Mouse (Mus musculus) thymus, postnatal 14 days (tissue): ENCODE results near the gene Cacng3.

Experiments used
- DNase-seq: peaks from one replicate; pipeline ENCODE4 v3.0.0; 2021

Cacng3 gene

DNA sequence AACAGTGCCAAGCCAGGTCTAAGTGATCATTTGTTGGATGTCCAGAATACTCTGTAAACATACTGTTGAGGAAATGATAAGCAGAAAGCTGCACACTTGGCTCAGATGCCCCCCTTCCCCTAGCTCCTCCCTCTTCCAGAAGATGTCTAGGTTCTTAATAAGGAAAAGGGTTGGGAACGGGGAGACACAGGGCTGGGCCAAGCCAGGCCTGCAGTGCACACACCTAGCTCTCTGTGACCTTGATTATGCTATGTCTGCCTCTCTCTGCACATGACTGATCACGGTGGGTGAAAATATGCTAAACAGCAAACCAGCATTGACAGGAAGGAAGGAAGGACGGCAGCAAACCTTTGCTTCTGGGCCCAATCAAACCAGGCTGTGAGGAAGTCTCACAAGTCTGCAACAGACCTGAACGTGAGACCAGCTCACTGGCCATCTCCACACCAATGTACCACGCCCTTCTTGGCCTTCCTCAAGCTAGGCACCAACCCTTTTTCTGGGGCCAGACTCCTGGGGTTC is 53.1 kb downstream of the Cacng3 start:
- no peak for DNase-seq

DNA sequence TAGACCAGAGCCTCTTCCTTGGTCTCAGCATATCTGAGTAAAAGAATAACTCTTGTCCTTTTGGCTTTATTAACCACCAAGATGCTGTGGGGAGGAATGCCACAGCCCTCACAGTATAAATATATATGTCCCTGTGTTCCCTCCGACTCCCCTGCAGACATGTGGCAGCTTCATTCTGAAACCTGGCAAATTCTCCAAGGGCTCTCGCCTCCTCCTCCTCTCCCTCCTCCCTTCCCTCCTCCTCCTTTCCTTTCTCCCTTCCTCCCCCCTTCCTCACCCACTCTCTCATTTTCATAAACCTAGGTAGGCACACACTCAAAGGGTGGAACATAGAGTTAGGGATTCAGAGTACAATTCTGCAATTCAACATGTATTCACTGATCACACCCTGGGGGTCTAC is 56.1 kb downstream of the Cacng3 start:
- DNase-seq: no peak

DNA sequence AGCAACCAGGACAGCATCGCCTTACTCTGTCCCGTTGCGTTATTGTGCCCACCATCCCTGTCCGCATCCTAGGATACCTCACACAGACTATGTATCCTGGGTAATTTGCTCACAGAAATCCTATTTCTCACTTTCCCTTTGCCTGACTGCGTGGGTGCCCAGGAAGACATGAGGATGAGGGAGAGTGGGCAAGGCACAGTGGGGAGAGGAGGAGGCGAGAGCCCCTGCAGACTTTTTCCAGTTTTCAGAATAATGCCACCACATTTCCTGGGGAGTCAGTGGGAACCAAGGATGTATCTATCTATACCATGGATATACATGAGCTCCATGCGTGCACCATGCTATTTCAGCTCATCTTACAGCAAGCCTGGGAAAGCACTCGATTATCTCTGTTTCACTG is 57.9 kb downstream of the Cacng3 start:
- DNase-seq: no peak

DNA sequence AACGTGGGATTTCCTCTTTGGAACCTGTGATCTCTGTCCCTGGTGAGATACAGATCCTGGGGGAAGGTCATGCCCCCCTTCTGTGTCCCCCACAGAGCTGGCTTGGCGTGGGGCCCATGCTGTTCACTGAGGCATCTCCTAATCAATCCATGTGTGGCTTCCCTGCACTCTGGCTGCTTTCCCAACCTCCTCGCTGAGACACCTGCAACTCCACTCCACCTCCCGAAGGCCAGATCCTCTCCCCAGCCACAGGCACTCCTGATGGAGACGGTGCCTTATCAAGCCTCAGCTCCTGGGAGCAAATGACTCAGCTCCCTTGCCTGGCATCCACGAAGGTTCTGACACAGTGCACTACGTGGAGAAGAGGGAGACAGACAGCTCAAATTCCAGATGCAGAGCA is 58.6 kb downstream of the Cacng3 start:
- no peak for DNase-seq

DNA sequence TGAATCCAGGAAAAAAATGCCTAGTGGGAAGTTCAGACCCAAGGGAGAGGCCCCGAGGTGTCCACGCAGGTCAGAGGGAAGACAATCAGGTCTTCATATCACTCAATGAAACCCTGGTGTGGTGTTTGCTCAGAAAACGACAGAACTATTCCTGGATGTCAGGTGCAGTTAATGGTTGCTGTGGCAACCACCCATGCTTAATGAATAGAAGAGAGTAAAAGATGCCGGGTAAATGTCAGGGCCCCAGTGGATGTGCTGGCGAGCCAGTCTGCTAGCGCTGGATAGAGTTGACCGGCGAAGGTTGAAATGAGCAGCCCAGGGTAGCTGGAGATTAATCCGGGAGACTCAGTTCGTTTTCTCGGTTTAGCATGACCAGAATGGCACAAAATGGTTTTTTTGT is 65.0 kb downstream of the Cacng3 start:
- no peak for DNase-seq

DNA sequence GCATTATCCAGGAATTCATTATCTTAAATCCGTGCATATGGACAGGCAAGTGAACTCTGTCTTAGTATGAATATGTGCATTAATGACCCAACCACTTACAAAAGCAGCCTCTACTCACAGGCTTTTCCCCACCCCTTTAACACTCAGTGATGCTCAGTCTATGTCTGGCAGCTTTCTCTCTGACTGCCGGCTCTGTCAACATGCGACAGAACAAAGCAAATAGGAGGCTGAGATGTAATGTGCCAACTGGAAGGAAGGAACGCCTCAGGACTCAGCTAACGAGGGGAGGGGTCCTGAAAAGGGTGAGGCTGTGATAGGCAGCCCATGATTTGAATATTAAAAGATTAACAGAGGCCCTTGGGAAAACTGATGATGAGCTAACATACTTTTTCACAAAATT is 68.2 kb downstream of the Cacng3 start:
- DNase-seq: no peak

DNA sequence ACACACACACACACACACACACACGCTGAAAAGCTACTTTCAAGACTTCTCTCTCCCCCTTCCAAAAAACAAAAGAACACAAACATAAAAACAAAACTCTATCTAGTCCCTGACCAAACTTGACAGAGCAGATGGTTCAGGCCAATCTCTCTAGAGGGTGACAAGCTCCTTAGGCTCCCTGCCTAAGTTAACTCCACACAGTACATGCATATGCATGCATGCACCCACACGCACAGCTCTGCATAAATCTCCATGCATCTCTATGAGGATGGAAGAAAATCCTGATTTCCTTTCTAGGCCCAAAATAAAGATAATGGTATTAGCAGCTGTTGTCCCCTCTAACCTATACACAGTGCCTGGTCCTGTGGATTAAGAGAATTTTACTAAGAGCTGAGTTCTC is 70.4 kb downstream of the Cacng3 start:
- no peak for DNase-seq

DNA sequence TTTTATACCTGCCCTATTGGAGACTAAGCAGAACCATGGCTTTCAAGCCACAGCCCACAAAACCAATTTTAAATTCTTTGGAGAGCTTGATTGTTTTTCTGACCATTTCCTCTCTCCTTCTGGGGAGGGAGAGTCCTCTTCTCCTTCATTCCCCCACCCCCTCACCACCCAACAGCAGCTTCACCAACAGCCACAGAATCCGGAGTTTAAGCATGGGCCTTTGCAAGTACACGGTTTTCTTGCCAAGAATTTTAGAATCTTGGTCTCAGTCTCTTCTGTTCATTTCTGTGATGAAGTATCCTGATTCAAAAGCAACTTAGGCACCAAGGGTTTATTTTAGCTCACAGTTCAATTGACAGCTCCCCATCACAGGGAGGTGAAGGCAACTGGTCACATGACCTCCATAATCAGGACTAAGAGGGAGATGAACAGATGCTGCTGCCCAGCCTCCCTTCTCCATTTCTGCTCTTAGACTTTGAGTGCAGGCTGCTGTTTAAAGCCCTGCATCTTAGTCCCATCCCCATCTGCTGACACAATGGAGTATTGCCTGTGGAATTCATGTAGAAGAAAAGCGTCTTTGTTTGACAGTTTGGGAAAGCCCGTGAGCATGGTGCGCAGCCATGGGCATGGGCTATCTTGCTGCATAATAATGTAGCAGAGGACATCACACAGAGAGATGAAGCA is 85.8 kb downstream of the Cacng3 start:
- no peak for DNase-seq

DNA sequence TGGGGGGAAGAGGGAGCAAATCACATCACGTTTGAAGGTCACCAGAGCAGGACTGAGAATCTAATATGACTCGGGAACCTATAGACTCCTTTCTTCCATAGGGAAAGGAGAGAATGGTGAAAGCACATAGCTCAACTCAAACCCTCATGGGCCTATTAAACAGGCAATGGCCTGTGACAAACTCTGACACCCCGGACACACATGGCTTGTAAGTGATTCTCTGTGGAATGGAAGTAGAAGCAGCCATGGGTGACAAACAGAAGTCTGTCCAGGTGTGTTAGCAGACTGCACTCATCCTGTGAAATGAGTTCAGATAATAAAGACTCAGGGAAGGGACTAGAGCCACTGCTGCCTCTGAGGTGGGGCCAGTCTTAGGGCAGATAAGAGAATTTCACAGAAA is 88.4 kb downstream of the Cacng3 start:
- no peak for DNase-seq

DNA sequence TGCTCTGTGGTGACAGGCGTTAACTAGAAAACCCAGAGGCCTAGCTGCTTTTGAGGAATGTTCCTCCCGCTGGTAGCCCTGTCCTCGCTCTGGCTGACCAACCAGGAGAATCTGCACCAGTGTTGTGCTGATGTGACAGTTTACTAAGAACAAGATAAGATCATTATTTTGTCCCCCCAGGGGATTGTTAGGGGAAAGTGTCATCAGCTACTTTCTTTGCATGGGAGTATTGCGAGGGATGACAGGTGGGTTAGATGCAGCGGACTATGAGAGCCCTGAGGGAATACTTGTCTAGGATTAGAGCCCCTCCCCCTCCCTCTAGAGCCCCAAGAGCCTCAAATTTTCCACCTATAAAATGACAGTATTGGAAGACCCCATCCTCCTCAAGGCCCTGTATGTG is 94.2 kb downstream of the Cacng3 start:
- DNase-seq: no peak

DNA sequence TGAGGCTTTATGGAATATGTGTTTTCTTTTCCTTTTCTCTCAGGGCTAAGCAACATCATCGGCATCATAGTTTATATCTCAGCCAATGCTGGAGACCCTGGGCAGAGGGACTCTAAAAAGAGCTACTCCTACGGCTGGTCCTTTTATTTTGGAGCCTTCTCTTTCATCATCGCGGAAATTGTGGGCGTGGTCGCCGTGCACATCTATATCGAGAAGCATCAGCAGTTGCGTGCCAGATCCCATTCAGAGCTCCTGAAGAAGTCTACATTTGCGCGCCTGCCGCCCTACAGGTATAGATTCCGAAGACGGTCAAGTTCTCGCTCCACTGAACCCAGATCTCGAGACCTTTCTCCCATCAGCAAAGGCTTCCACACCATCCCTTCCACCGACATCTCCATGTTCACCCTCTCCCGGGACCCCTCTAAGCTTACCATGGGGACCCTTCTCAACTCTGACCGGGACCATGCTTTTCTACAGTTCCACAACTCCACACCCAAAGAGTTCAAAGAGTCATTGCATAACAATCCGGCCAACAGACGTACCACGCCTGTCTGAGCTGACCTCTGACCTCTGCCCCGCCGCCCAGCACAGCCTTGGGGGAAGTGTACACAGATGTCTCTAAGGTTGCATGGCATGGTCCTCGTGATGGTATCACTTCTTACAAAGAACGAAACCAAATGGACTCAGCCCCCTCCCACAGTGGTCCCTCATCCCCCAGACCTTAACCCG is 98.2 kb downstream of the Cacng3 start:
- DNase-seq: no peak

DNA sequence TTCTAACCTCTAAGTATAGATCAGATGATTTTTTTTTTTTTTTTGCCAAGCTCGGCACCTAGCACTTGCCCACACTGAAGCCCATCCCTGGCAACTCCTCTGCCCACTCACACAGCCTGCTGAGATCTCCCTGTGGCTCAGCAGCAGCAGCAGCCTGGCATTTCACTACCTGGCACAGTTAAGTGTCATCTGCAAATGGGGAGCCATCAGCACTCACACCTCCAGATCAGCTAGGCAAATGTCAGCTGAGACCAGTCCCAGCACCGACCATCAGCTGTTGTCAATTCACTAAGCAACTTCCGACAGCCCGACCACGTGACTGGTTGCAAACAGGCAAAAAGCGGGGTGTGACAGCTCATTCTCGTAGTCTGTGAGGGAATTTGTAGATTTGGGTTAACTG is 109.3 kb downstream of the Cacng3 start:
- DNase-seq: no peak

DNA sequence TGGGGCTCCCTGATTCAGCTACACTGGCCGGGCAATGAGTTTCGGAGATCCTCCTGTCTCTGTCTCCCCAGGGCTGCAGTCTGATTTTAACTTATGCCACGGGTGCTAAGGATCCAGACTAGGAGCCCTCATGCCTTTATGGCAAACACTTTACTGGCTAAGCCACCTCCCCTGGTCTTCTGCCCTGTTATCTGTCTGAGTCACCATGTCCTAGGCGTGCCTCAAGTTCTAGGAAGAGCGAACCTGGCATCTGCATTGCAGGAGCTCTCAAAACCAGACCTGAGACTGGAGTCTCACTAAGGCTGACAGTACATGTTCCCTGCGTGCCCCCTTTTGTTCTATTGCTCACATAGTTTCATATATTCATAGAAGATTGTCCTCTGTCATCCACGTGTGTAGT is 119.6 kb downstream of the Cacng3 start:
- DNase-seq: no peak

DNA sequence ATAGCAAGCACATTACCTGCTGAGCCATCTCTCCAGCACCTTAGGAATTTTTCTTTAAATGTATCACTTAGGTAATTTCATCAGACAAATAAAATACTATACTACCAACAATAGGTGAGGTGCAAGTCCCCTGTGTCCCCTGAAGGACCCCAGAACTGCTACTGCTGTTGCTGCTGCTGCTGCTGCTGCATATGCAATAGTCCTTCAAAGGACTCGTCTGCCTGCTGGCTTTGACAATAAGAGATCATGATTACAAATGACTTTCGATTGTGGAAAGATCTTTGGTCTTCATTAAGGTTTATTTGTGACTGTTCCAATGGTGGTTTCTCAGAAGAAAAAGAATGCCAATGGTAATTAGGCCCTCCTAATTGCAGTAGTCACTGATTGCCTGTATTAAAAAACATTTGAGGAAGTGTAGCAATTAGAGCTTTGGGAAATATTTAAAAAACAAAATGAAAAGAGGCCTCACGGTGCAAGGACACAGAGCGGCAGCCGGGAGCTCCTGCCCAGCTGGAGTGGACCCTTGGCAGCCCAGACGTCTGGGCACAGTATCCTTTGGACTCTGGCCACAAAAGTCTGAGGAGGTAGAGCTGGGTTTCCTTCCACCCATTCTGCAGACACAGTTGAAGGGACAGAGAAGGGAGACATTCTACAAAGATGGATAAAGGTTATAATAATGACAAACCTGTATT is 123.5 kb downstream of the Cacng3 start:
- DNase-seq: no peak

DNA sequence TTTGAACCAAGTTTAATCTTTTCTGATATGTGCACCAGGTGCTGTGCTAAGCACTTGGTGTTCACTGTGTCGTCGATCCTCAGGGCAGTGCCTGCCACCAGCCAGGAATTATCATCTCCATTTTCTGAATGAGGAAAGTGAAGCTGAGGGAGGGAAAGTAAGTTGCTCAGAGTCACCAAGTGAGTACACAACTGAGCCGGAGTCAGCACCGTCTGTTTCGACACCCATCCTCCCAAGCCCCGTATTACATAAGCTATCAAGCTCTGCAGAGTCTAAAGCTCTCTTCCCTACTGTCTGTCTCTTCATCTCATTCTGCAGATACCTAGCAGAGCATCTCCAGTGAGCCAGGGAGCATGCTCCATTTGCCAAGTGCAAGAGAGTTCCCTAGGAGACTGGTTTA is 124.8 kb downstream of the Cacng3 start:
- DNase-seq: no peak

DNA sequence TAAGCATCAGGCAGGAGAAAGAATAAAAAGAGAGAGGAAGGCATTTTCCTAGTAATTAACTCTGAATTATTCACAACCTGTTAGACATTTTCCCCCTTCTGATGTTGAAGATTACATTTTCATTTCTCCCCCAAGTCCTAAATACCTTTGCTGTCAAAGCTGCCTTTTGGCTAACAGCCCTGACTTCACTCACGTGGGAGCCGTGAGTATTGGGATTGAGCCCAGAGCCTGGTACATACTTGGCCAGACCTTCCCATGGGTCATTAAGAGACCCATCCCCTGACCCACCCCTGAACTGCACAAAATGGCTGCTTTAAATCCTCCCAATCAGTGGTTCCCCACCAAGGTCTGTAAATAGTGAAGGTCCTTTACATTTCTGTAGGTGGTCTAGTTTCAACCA is 130.5 kb downstream of the Cacng3 start:
- DNase-seq: no peak

DNA sequence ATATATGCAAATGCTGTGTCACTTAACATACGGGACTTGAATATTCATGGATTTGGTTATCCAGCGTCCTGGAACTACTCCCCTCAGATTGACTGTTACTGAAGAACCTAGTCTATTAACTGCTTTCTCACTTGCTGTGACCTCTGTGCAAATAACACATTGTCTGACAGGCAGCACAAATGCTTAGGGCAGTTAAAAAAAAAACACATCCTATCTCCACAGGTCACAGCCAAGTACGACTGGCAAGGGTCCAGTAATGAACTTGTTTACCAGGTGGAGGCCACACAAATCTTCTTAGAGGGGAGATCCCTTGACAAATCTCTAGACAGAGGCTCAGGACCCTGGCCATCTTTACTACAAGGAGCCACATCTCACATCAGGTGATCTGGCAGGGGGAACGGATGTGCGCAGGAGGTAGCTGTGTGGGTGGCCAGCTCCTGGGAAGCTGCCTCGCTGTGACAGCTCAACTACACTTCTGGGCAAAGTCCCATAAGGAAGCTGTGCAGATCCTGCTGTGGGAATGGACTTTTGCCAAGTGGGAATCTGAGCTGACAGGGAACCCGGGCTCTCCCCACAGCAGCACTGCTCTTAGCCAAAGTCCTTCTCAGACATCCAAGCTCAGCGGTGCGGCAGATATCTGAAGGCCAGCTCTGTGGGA is 133.7 kb downstream of the Cacng3 start:
- DNase-seq: no peak

DNA sequence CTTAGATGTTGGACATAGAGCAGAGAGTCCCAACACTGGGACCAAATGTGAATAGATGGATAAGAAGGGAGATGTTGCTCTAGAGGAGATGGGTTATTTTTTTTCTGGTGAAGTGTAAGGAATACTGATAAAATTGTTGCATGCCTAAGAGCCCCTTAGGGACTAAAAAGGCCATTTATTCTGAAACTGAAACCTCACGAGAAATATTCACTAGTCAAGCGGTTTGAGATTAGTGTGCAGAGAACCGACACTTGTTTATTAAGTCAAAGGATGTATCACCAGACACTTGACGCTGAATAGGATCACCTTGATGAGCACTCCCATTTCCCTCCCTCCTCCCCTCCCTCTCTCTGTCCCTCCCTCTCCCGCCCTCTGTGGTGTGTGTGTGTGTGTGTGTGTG is 136.2 kb downstream of the Cacng3 start:
- DNase-seq: no peak

DNA sequence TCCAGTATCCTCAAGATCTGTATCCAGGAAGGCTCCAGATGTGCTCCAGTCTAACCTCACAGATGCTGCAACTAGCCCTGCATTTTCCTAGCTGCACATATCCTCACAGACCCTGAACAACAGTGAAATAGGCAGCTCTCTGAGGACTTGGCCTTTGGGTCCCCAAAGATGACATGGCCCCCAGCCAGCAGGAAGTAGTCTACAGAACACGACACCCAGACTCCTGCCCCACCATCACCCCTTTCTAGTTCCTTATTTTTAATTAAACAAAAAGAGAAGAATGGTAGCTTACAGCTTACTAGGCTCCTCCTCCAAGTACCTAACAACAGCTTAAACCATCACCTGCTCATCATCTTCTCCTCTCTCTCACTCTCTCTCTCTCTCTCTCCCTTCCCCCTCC is 143.4 kb downstream of the Cacng3 start:
- DNase-seq: no peak

DNA sequence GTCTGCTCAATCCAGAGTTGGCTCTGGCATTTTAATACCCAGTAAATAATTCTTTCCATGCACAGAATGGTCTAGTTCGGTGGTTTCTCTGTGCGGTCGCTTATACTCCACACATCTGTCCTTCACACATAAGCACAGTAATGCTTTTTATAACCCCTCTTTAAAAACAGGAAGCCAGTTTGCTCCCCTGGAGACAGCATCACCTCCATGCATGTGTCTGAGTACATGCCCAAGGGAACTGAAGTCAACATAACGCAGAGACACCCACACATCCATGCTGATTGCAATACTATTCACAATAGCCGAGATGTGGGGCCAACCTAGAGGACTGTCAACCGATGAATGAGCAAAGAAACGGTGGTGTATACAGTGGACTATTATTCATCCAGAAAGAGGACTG is 147.3 kb downstream of the Cacng3 start:
- no peak for DNase-seq
